Mouse (Mus musculus) forebrain, embryonic 16.5 days (tissue): ENCODE measurements at regions not wholly inside any gene's neighbourhood (a gene's known extent, or its start where the extent isn't known, plus 50 kb on each side); places are given as distances from the start of the nearest gene placed in this dataset.

Experiments used
- ATAC-seq: fragments of 200-750 bp; cut with Nextera tagmentation; 2 replicates; pipeline ENCODE4 v1.8.0; 2017; ENCODE audit warnings: mild to moderate bottlenecking, moderate library complexity
- H3K27ac ChIP-seq: fragments of 300-500 bp; sonication (generic); 2 replicates; pipeline ENCODE4 v1.5.1; 2014; ENCODE audit warnings: low read length, control low read depth
- H3K27me3 ChIP-seq: fragments of 300-500 bp; sonication (generic); replicated peaks from 2 replicates; pipeline ENCODE4 v1.6.1; 2014; ENCODE audit warnings: low read length; ENCODE audit not compliant: control insufficient read depth, insufficient read depth
- H3K36me3 ChIP-seq: fragments of 300-500 bp; sonication (generic); 2 replicates; pipeline ENCODE4 v1.6.1; 2014; ENCODE audit not compliant: control insufficient read depth, insufficient read depth
- H3K4me1 ChIP-seq: fragments of 300-500 bp; sonication (generic); replicated peaks from 2 replicates; pipeline ENCODE4 v1.6.1; 2014; ENCODE audit warnings: low read length; ENCODE audit not compliant: control insufficient read depth, insufficient read depth
- H3K4me2 ChIP-seq: fragments of 300-500 bp; sonication (generic); 2 replicates; pipeline ENCODE4 v1.6.1; 2014; ENCODE audit warnings: mild to moderate bottlenecking, low read length, control low read depth
- H3K4me3 ChIP-seq: fragments of 300-500 bp; sonication (generic); replicated peaks from 2 replicates; pipeline ENCODE4 v1.5.1; 2014; ENCODE audit warnings: mild to moderate bottlenecking, low read length, control low read depth
- H3K9ac ChIP-seq: fragments of 300-500 bp; sonication (generic); replicated peaks from 2 replicates; pipeline ENCODE4 v1.6.1; 2014; ENCODE audit warnings: low read depth, low read length, control low read depth
- H3K9me3 ChIP-seq: fragments of 300-500 bp; sonication (generic); 2 replicates; pipeline ENCODE4 v1.6.1; 2016; ENCODE audit warnings: low read length; ENCODE audit not compliant: control insufficient read depth
- WGBS: fragments of 180-500 bp; shearing (Covaris S2); extraction: QIAGEN DNeasy Blood & Tissue Kit; methylation state at CpG from one replicate; pipeline ENCODE4 v1.1.7; 2014; 5-methylcytosine and 5-hydroxymethylcytosine counted together

DNA sequence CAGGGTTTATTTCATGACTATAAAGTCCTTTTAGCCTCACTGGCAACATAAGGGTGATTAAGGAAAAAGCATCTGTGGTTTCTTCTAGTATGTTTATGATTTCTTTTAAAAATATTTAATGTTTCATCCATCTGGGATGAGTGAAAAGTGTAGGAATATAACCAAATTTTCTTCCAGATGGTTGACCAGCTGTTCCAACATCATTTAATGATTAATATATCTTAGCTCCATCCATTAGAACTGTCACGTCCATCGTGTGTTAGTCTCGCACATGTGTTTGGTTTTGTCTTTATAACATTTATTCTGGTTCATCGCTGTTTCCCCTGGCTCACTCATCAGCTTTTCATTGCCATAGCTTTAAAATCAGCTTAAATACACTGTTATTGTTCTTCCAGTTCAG lies 200.6 kb downstream of the Ktn1 start:
- ATAC-seq = no peak
- Histone ChIP-seq H3K4me1 (no peaks in the 10 kb centered on the region), H3K9ac (no peak overlapping the region), H3K27ac (no peak overlapping the region), H3K36me3 (no peaks in the 10 kb centered on the region), H3K4me3 (no peak overlapping the region), H3K4me2 (no peak overlapping the region), H3K27me3 (no peaks in the 10 kb centered on the region), H3K9me3 (no peaks in the 10 kb centered on the region)
- 78% methylated on average over 4 of the region's 4 CpGs for WGBS

GRCm38 (mm10) chr14:47856280-47856765 lies 208.1 kb downstream of the Ktn1 start:
- 65% methylated on average over 7 of the region's 7 CpGs for WGBS
- Histone ChIP-seq H3K4me2 (no peak overlapping the region), H3K4me3 (no peak overlapping the region), H3K9me3 (no peaks in the 10 kb centered on the region), H3K27ac (no peak overlapping the region), H3K36me3 (no peaks in the 10 kb centered on the region), H3K27me3 (no peaks in the 10 kb centered on the region), H3K4me1 (no peaks in the 10 kb centered on the region), H3K9ac (no peak overlapping the region)
- ATAC-seq = no peak

GRCm38 (mm10) chr14:47857271-47857670 lies 209.0 kb downstream of the Ktn1 start:
- Histone ChIP-seq H3K9ac (no peak overlapping the region), H3K4me2 (no peak overlapping the region), H3K9me3 (no peaks in the 10 kb centered on the region), H3K27ac (no peak overlapping the region), H3K36me3 (no peaks in the 10 kb centered on the region), H3K4me1 (no peaks in the 10 kb centered on the region), H3K4me3 (no peak overlapping the region), H3K27me3 (no peaks in the 10 kb centered on the region)
- ATAC-seq = no peak
- 87% methylated on average over 4 of the region's 4 CpGs for WGBS

- no peaks in the 10 kb centered on the region for H3K27me3 ChIP-seq
- H3K9me3 ChIP-seq = no peaks in the 10 kb centered on the region
- ATAC-seq = no peak
- 67% methylated on average over 11 of the region's 16 CpGs for WGBS
- no peak overlapping the region for H3K9ac ChIP-seq
- H3K27ac ChIP-seq = no peak overlapping the region
- H3K4me1 ChIP-seq = no peaks in the 10 kb centered on the region
- H3K4me3 ChIP-seq = no peak overlapping the region
- H3K36me3 ChIP-seq = no peaks in the 10 kb centered on the region
- no peak overlapping the region for H3K4me2 ChIP-seq
Observed at GRCm38 (mm10) chr14:47857731-47858556, 209.7 kb downstream of the Ktn1 start.

GRCm38 (mm10) chr14:47862556-47862955 lies 214.3 kb downstream of the Ktn1 start:
- H3K27me3 ChIP-seq = no peaks in the 10 kb centered on the region
- no peak overlapping the region for H3K9ac ChIP-seq
- ATAC-seq = no peak
- WGBS = 60% methylated on average over 1 of the region's 1 CpGs
- no peak overlapping the region for H3K4me3 ChIP-seq
- no peak overlapping the region for H3K4me2 ChIP-seq
- no peak overlapping the region for H3K27ac ChIP-seq
- no peaks in the 10 kb centered on the region for H3K9me3 ChIP-seq
- no peaks in the 10 kb centered on the region for H3K36me3 ChIP-seq
- H3K4me1 ChIP-seq = peaks cover 7% of the 10 kb centered on the region

- 24% methylated on average over 5 of the region's 5 CpGs for WGBS
- ATAC-seq = peak; percentile 75
Observed at GRCm38 (mm10) chr14:47863067-47863466, 214.8 kb downstream of the Ktn1 start.

DNA sequence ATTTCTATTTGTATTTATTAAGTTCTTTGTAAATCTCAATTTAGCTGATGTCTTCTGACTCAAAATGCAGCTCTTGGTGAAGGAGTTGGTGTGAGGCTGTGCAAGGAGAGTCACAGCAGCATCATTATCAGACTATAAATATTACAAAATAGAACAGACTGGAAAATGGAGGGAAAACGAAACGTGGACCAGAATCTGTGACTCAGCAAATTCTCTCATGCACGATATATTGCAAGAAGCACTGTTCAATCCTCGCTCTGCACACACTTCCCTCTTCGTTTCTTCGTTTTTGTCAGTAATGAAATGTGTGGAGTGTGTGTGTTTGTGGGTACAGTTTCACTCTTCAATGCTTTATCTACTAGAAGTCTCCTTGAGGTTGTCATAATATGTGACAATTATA lies 215.5 kb downstream of the Ktn1 start:
- Histone ChIP-seq H3K4me3 (no peak overlapping the region), H3K27me3 (no peaks in the 10 kb centered on the region), H3K4me1 (peaks cover 7% of the 10 kb centered on the region), H3K27ac (no peak overlapping the region), H3K4me2 (no peak overlapping the region), H3K36me3 (no peaks in the 10 kb centered on the region), H3K9me3 (no peaks in the 10 kb centered on the region), H3K9ac (no peak overlapping the region)
- WGBS = 66% methylated on average over 6 of the region's 6 CpGs
- ATAC-seq = no peak; the same call in 1 of the 2 replicates

More at GRCm38 (mm10) chr14:47863067-47863466, 214.8 kb downstream of the Ktn1 start:
- Histone ChIP-seq H3K4me1 (peaks cover 7% of the 10 kb centered on the region), H3K9ac (no peak overlapping the region), H3K9me3 (no peaks in the 10 kb centered on the region), H3K4me3 (no peak overlapping the region), H3K4me2 (no peak overlapping the region), H3K27ac (no peak overlapping the region), H3K27me3 (no peaks in the 10 kb centered on the region), H3K36me3 (no peaks in the 10 kb centered on the region)

DNA sequence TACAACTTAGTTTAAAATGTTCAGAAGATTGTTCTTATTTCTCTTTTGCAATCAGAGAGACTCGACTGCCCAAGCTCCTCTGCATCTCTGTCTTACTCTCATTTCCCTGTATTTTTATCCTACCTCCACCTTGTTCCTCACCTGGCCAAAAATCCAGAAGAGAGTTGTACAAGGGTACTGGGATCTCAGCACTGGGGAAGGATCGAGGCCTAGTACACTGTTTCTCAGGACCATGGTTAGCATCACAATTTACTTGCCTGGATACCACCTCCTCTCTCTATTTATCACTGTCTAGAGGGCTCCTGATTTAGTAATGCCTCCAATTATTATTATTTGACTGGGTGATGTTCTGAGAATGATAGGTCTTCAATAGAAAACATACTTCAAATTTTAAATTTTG lies 218.8 kb downstream of the Ktn1 start:
- no peaks in the 10 kb centered on the region for H3K27me3 ChIP-seq
- no peaks in the 10 kb centered on the region for H3K9me3 ChIP-seq
- H3K4me1 ChIP-seq = peaks cover 7% of the 10 kb centered on the region
- no peak for ATAC-seq
- no peak overlapping the region for H3K4me3 ChIP-seq
- WGBS = 91% methylated on average over 2 of the region's 2 CpGs
- no peak overlapping the region for H3K4me2 ChIP-seq
- no peaks in the 10 kb centered on the region for H3K36me3 ChIP-seq
- H3K27ac ChIP-seq = no peak overlapping the region
- no peak overlapping the region for H3K9ac ChIP-seq

- Histone ChIP-seq H3K4me1 (peaks cover 3% of the 10 kb centered on the region), H3K4me2 (no peak overlapping the region), H3K36me3 (no peaks in the 10 kb centered on the region), H3K4me3 (no peak overlapping the region), H3K9ac (no peak overlapping the region), H3K9me3 (no peaks in the 10 kb centered on the region), H3K27me3 (no peaks in the 10 kb centered on the region), H3K27ac (no peak overlapping the region)
- 92% methylated on average over 3 of the region's 3 CpGs for WGBS
- ATAC-seq = no peak
Observed at GRCm38 (mm10) chr14:47868258-47868780, 220.1 kb downstream of the Ktn1 start.
